Mouse (Mus musculus) activated CD4-positive, CD25-positive, alpha-beta regulatory T cell, adult 4 months (primary cell): ENCODE data around the gene Col12a1. TPM values are rescaled to one million over a fixed set of nuclear protein-coding genes. Genes with fewer than 3 reads are reported as not detected.
"Not testable (repeated sequence)": the region's sequence is repeated elsewhere in the genome, so short reads cannot be mapped to it uniquely, and the experiment has no call there.

Experiments
- ATAC-seq: one replicate; pipeline ENCODE4 v1.8.0; 2017
- polyA plus RNA-seq, 2 experiments: library from polyadenylated mRNA; unstranded; fragments of 100-300 nt; shearing (Covaris generic); gene quantifications; one replicate each; pipeline ENCODE4 v1.2.1; 2017

The Col12a1 gene
- polyA plus RNA-seq, 2 experiments from 2014 or later = 0.04 to 0.10 TPM

DNA sequence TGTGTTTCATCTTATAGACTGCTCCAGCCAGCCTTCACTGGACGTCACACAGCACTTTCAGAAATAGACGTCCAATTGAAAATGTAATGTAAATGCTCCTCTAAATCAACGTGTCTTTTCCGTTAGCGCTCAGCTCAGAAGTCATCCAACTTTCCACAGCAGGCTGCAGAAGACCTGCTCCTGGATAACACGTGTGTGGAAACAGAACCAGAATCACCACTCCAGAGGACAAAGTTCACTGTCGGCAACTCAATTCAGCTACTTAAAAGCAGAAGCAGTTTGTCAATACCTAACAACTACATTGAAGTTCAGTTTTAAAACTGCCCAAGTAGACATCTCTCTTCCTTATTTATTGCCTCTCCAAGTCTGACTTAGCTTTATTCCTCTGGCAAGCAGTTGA lies 29.3 kb downstream of the Col12a1 start:
- no peak for ATAC-seq

DNA sequence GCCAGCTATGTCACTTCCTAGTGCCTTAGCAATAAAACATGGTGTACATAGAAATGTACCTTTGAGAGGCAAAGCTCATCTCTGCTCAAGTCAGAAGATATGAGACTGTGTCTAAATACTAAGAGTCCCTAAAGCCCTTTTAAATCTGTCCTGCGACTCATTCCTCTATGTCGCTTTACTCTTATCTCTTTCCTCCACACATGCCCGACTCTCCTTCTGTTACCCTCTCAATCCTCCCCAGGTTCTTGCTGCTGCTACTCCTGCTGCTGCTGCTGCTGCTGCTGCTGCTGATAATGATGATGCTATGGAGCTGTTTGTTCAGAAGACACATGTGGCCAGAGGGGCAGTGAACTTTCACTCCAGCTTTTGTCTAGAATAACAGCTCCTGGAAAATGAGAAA lies 31.4 kb downstream of the Col12a1 start:
- ATAC-seq = no peak

- ATAC-seq = peak; percentile 57
Measured at GRCm38 (mm10) chr9:79686049-79686448, 32.6 kb downstream of the Col12a1 start.

- no peak for ATAC-seq
Measured at GRCm38 (mm10) chr9:79680453-79681240, 38.0 kb downstream of the Col12a1 start.

GRCm38 (mm10) chr9:79668806-79669205 lies 49.8 kb downstream of the Col12a1 start:
- ATAC-seq = not testable (repeated sequence)

DNA sequence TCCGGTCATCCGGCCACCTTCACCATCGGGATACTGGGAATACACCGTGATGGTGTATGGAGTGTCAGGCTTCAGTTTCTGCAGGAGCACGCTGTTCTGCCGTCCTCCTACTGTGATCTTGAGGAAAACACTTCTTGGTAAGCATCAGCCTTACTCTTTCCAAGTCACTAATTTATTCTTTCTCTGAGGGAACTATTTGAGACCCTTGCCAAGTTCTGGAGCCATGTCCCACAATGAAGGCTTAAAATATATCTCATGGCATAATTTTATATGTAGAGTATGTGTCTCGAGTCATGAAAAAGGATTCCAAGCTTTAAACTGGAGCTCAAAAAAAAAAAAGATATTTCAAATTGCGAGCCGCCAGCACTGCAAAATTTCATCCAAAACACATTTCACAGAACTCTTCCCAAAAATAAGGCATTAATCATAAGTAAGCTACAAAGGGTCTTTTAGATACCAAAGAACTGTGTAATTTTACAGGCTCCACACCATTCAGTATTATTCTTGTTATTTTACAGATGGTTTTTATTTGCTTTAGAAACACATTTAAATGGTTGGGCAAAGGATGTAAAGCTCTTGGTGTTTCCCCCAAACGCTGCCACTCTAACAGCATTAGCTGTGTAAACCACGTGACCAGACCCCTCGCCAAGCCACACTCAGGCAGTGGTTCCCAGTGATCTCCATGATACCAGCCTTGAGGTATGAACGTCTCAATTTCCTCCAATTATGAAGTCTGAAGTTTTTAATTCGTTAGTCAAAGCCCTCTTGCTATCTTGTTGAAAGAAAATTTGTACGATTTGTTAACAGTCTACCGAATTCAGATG lies 65.1 kb downstream of the Col12a1 start:
- ATAC-seq = no peak

- no peak for ATAC-seq
Measured at GRCm38 (mm10) chr9:79648587-79648986, 70.0 kb downstream of the Col12a1 start.

DNA sequence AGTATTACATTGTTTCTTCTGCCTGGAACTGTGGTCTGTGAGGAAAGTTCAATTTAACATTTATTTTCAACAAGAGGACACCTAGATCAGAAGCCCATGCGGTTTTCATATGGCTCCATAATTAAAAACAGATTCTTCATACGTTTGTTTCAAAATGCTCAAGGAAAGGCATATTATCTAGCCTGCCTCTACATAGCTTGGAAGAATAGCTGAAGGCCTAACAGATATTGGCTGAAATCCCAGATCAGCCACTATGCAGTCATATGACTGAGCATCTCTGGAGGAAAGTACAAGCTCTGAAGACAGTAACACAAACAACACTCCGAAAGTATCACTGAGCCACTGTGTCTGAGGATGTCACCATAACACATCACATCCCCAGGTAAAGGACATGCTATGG lies 72.9 kb downstream of the Col12a1 start:
- no peak for ATAC-seq

- ATAC-seq = no peak
Measured at GRCm38 (mm10) chr9:79639430-79640090, 79.1 kb downstream of the Col12a1 start.

DNA sequence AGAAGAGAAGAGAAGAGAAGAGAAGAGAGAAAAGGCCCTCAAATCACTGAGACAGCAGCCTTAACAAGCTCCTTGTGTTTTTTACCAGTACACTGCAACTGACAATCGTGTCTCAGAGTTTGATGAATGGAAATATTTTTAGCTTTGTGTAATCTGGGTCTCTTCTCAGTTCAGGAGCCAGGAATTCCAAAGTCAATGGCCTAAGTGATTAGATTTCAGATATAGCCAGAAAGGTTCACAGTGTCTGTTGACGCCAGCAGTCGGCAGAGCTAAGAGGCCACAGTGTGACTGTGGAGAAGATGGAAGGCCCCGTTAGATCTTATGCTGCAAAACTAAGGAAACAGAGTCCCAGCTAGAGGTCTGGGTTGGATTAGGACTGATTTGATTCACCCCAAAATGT lies 80.8 kb downstream of the Col12a1 start:
- no peak for ATAC-seq

DNA sequence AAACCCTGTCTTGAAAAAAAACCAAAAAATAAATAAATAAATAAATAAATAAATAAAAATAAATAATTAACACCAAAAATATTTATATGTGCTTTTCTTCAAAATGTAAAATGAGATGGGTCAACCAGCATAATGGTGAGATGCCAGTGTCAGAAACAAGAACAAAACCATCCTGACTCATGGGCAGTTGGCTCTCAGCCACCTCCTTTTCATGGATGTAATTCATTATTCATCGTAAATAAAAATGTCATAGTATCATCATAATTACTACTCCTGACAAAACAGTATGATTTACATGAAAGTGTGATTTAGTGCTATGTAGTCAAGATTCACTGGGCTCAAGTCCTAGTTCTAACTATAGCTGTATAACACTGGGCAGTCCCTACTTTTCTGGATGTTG lies 84.6 kb downstream of the Col12a1 start:
- no peak for ATAC-seq

DNA sequence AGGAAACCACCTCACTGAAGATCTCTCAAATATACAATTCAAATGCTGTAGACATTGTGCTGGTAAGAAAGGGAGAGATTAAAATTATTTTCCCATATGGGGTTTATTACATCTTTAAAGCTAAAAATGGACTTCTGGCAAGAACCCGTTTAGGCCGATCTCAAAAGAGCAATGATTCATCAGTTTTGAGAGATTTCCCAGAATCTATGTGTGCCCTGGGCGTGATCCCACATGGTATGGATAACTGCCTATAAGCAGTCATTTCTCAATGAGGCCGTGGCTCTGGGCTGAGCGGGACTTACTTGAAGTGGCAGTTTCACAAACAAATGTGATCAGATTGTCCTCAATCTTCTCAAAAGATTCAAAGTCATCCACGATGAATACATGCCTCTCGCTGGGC lies 87.4 kb downstream of the Col12a1 start:
- no peak for ATAC-seq

DNA sequence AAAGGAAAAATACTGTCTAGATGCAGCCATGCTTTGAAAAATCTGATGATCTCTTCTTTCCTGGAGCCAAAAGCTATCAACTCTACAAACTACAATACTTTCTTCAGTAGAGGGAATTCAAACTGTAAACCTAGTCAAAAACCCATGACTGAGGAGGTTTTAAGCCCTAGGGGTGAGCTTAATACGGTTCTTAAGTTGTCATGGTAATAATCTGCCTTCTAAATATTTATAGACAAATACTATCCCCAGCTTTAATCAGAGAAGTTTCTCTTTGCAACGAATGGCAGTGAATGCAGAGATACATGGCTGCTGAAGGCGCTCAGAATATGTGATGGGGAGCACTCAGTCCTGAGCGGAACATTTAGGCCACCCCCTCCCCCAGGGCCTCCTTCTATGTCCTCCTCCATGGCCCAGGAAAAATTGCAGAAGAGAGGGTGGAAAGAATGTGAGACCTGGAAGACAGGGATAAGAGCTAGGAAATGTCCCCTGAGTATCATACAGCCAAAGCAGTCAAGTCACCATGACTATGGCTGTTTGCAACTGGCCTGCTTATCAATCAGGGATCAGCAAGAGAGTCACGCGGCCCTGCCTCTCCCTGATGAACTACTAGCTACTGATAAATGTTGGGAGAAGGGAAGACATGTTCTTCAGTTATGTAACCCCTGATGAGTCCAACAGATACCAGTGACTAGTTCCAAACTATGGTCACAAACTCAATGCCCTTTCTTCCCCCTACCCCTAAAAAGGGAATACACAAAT lies 99.6 kb downstream of the Col12a1 start:
- no peak for ATAC-seq

- no peak for ATAC-seq
Measured at GRCm38 (mm10) chr9:79617336-79617735, 101.3 kb downstream of the Col12a1 start.

DNA sequence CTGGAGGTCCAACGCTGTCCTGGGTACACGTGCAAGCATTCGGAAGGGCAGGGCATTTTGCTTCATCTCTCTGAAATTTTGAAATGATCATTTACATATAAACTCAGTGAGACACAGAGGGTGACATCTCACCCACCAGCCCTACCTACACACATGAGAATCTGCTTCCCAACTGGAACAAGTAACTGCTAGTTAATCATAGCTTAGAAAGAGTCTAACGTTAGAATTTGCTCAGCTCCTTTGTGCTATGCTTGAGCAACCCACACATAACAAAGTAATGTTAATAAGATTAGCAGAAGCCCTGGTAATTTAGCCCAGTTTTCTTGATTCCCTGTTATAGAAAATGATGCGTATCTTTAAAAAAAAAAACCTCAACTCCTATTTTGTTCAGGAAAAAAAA lies 102.6 kb downstream of the Col12a1 start:
- no peak for ATAC-seq

DNA sequence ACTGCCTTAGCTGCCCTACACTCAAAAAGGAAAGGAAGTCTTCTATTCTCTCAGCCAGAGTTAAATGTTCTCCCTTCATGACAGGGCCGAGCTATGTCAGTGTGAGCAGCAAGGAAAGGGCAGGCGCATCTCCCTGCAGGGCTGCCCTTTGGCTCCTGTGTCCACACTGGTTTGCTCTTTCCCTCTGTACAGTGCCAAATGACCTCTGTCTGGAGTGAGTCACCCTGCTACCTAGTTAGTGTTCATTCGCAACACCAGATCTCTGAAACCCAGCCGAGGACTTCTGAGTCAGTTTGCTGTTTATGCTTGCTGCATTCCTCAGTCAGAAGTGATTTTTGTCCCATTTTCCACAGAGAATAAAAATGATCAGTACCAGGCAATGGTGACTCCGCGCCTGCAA lies 108.3 kb downstream of the Col12a1 start:
- no peak for ATAC-seq

DNA sequence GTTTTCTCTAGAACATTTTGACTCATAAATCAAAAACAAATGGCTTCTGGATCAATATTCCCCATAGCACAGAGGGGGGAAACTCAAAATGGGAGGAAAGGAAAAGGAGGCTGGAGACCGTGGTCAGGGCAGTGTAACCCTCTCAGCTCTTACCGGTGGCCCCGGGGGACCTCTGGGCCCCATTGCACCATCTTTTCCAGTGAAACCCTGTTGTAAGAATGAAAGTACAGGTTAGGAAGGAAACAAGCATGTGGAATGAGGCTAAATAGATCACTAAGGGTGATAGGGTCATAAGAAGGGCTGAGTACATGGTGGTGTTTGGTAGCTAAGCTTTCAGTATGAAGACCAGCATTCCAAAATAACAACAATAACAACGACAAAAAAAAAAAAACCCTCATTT lies 109.0 kb downstream of the Col12a1 start:
- ATAC-seq = no peak

- ATAC-seq = no peak
Measured at GRCm38 (mm10) chr9:79608795-79609194, 109.8 kb downstream of the Col12a1 start.

DNA sequence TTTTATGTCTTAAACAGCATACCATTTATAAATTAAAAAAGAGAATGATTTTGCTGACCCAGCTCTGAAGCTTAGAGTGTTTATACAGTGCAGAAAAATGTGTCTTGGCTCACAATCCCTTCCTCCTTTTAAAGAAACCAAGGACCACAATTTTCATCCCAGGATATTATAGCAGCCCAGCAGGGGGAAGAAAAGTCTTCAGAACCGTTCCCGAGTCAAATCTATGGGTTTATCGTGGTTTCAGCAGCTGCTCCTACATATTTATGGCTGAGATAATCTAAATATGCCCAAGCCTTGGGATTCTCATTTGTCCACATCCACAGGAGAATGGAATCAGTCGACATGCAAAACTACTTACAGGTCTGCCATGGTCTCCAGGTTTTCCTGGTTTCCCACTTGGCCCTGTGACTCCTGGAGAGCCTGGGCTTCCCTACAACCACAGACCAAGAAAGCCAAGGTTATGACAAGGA lies 110.5 kb downstream of the Col12a1 start:
- no peak for ATAC-seq

- no peak for ATAC-seq
Measured at GRCm38 (mm10) chr9:79606122-79606521, 112.5 kb downstream of the Col12a1 start.

- no peak for ATAC-seq
Measured at GRCm38 (mm10) chr9:79605722-79606121, 112.9 kb downstream of the Col12a1 start.

- ATAC-seq = no peak
Measured at GRCm38 (mm10) chr9:79604546-79604945, 114.1 kb downstream of the Col12a1 start.

DNA sequence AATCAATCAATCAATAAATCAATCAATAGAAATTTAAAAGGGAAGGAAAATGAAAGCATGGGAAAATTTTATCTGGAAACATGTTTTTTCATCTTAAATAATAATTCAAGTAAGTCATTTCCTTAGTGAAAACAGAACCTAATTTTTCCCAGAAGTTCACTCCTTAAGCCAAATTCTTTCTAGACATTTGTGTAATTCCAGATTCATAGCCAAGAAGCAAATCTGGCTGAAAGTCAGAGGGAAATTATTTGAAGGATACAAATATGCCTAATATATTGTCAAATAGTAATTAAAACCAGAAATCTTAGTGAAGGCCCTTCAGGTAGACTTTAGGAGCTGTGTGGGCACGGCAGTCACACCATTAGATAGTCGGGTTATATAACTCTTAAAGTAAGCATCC lies 115.2 kb downstream of the Col12a1 start:
- no peak for ATAC-seq
